Mouse (Mus musculus): ENCODE results near the gene Col4a4. TPM values are rescaled to one million over a fixed set of nuclear protein-coding genes. Genes with fewer than 3 reads are reported as not detected.

Col4a4 gene
- not detected for total RNA-seq (2023)

DNA sequence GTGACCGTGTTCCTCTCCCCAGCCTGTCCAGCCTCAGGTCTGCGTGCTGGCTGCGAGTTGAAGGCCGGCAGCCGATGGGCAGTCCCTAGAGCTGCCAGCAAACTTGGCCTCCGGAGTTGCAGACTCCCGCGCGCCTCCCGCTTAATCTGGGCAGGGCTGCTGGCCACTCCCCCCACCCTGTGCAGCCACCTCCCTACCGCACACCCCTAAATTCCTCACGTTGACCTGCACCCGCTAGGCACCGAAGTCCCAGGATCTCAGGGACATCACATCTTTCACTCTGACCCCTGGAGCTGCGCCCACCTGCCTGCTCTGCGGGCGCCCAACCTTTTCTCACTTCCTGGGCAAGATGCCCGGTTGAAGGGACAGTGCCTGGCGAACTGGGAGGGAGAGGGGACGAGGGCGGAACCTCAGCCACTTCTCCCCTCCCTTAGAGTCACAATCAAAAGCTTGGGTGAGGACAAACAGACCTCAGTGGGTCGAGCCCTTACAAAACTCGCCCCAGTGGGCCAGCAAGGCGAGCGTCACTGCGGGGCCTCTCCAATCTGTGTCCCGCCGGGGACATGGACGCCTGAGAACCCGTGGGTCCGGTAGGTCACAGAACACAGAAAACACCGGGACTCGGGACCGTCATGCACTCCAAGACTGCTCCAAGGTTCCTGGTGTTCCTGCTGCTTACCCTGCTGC lies at the start of gene Col4a4, which contains the start of gene Col4a3:
Gene Col4a4, minus strand, starts transcription at position 137 of the 687 bp plus-strand sequence.
Gene Col4a3, plus strand, starts transcription at position 209 of the 687 bp plus-strand sequence.

Other genes starting within 250 kb of the Col4a4 start
- not detected for gene Col4a3, start 72 bp upstream of the Col4a4 start, total RNA-seq (2023)
- gene Mff, start 138.0 kb upstream of the Col4a4 start, total RNA-seq (2023), result 111 TPM
- not detected for gene Tm4sf20, start 181.6 kb upstream of the Col4a4 start, total RNA-seq (2023)
- not detected for gene Gm47791, start 184.4 kb upstream of the Col4a4 start, total RNA-seq (2023)

All from CD4-positive naive resting alpha-beta T cell, adult 76 days (primary cell).